Mouse (Mus musculus) small intestine, adult 2 months (tissue): ENCODE results near the gene Mknk1.

Experiments used
- CTCF ChIP-seq: fragments of 200-500 bp; IDR thresholded peaks from 2 replicates; pipeline ENCODE4 v1.5.1; 2012; ENCODE audit warnings: low read depth, mild to moderate bottlenecking, control low read depth, inconsistent platforms, low read length, moderate library complexity, mixed read lengths; ENCODE audit not compliant: insufficient replicate concordance, insufficient read length; ENCODE audit errors: extremely low read depth
- POLR2A ChIP-seq: fragments of 200-500 bp; IDR thresholded peaks from 2 replicates; pipeline ENCODE4 v1.6.1; 2012; ENCODE audit warnings: low read depth, mild to moderate bottlenecking, control low read depth, inconsistent platforms, low read length, moderate library complexity

GRCm38 (mm10) chr4:115855100-115855499 lies 16.1 kb downstream of the Mknk1 start:
- no peak for TF ChIP-seq POLR2A
- TF ChIP-seq CTCF: no peak
